Mouse (Mus musculus) G1E (cell line): ENCODE measurements at regions not wholly inside any gene's neighbourhood (a gene's known extent, or its start where the extent isn't known, plus 50 kb on each side); places are given as distances from the start of the nearest gene placed in this dataset.

Source experiments
- ATAC-seq: 2 replicates; pipeline ENCODE4 v1.8.0; 2016; ENCODE audit warnings: mild to moderate bottlenecking; ENCODE audit not compliant: insufficient number of reproducible peaks, poor library complexity, low FRiP score, severe bottlenecking; ENCODE audit errors: extremely low read depth
- DNase-seq: peaks from one replicate; pipeline ENCODE4 v3.0.0; 2012; ENCODE audit warnings: low spot score
- H3K27me3 ChIP-seq: 2 replicates; pipeline ENCODE4 v1.6.1; 2012; ENCODE audit warnings: mild to moderate bottlenecking, low read length, inconsistent platforms; ENCODE audit not compliant: insufficient read depth
- H3K36me3 ChIP-seq: replicated peaks from 2 replicates; pipeline ENCODE3; 2012; ENCODE audit warnings: mild to moderate bottlenecking, inconsistent platforms
- H3K4me1 ChIP-seq: 2 replicates; pipeline ENCODE4 v1.6.1; 2012; ENCODE audit warnings: low read depth, low read length, inconsistent platforms, mixed read lengths; ENCODE audit not compliant: insufficient read depth
- H3K4me3 ChIP-seq: 2 replicates; pipeline ENCODE4 v1.5.1; 2012; ENCODE audit warnings: low read depth, mild to moderate bottlenecking, inconsistent platforms, low read length, moderate library complexity, mixed read lengths
- H3K9me3 ChIP-seq: replicated peaks from 2 replicates; pipeline ENCODE4 v1.6.1; 2012; ENCODE audit warnings: inconsistent platforms
- CTCF ChIP-seq: IDR thresholded peaks from 2 replicates; pipeline ENCODE4 v1.5.1; 2012; ENCODE audit warnings: low read depth, low read length, inconsistent platforms, mixed read lengths
- GATA1 ChIP-seq: IDR thresholded peaks from 2 replicates; pipeline ENCODE4 v1.6.1; 2012; ENCODE audit warnings: borderline replicate concordance, low read length, inconsistent platforms, mixed read lengths
- GATA2 ChIP-seq: IDR thresholded peaks from 2 replicates; pipeline ENCODE4 v1.6.1; 2012; ENCODE audit warnings: low read depth, low read length, inconsistent platforms, borderline replicate concordance
- POLR2AphosphoS5 ChIP-seq: IDR thresholded peaks from 2 replicates; pipeline ENCODE4 v1.6.1; 2012; ENCODE audit warnings: low read depth, low read length, inconsistent platforms; ENCODE audit not compliant: insufficient replicate concordance
- TAL1 ChIP-seq: conservative IDR thresholded peaks from 2 replicates; pipeline ENCODE4 v1.6.1; 2012; ENCODE audit warnings: low read depth, low read length, inconsistent platforms, mixed read lengths

DNA sequence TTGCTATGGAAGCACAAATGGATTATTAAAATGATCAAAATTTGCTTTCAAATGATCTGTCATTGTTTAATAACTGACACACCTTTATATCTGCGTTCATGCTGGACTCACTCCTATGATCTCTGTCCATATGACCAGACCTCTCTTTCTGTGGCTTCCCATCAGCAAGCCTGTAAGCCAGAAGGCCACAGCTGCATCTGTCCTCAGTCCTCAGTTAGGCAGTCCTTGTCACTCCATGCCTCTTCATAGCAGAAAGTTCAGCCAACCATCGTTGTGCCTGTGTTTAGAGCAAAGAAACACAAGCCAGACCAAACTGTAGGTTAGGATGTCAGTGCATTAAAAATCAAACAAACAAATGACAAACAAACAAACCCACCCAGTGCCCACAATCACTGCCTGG lies 107.2 kb upstream of the Tsc22d1 start:
- Histone ChIP-seq H3K36me3 (no peaks in the 10 kb centered on the region), H3K4me1 (no peaks in the 10 kb centered on the region), H3K9me3 (peaks cover 13% of the 10 kb centered on the region; the same call in 1 of the 2 replicates), H3K4me3 (no peak overlapping the region), H3K27me3 (no peaks in the 10 kb centered on the region)
- DNase-seq (no peak), ATAC-seq (no peak)
- TF ChIP-seq POLR2AphosphoS5 (no peak), GATA2 (no peak), GATA1 (no peak), TAL1 (no peak), CTCF (no peak)

DNA sequence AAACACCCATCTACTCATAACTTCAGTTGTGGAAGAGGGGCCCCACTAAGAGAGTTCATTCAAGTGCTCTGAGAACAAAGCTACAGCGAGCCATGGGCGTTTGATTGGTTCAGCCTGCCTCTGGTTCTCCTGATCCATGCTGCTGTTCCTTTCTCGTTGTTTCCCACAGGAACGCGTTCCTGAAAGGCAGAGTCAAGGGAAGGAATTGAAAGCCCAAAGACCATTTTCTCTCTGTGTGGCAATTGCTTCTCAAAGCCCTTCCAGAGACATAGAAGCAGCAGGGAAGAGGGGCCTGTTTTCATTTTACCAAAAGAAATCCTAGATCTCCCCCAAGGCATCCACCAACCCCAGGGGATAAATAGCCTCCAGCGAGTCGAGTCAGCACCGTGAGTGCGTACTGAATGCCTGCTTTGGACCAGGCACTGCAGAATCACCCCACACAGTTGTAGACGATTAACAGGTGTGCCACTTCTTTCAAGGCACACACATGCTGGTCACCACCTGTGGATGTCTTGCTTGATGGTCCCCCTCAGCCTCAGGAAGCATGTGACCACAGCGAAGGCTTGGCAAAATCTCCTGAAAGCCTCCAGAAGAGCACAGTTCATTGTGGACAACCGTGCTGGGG lies 106.5 kb upstream of the Tsc22d1 start:
- DNase-seq, result no peak
- Histone ChIP-seq H3K4me1 (no peaks in the 10 kb centered on the region), H3K4me3 (no peak overlapping the region), H3K36me3 (no peaks in the 10 kb centered on the region), H3K9me3 (peaks cover 16% of the 10 kb centered on the region; the same call in 1 of the 2 replicates), H3K27me3 (no peaks in the 10 kb centered on the region)
- no peak for ATAC-seq
- TF ChIP-seq TAL1, result no peak
- no peak for TF ChIP-seq CTCF
- TF ChIP-seq GATA1, result no peak
- TF ChIP-seq GATA2, result no peak

DNA sequence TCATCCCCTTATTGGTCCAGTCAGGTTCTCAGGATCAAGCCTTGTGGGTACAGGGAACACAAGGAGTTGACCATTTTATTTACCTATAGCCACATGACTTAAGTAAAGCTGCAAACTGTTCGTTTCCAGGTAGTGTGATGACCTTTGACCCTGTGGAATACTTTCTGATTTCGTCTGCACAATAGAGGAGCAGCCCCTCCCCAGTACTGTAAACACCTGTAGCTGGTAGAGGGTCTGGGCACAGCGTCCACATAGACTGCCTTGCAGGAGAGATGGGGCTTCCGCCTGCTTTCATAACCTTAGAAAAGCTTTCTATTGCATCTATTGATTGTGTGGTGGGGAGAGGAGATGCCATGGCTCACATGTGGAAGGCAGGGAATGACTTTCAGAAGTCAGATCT lies 105.2 kb upstream of the Tsc22d1 start:
- peaks cover 18% of the 10 kb centered on the region; the same call in 1 of the 2 replicates for H3K9me3 ChIP-seq
- no peak for TF ChIP-seq GATA2
- TF ChIP-seq GATA1, result no peak
- no peak for TF ChIP-seq CTCF
- no peak for TF ChIP-seq POLR2AphosphoS5
- TF ChIP-seq TAL1, result no peak

DNA sequence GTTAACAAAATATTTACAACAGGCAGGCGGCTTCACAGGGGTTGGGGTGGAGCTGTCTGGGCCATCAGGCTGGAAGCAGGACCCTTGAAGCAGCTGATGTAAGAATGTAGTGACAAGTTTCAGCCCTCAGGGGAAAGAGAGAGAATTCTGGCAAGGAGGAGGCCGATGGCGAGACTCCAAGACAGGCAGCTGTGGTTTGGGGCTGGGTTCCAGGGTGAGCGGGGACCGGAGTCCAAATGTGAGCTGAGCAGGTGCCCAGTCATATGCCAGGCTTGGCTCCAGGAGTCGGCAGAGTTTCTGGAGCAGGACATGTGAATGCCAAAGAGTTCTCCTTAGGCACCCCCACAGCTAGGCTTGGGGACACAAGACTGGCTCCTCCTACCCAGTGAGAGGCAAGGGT lies 104.5 kb upstream of the Tsc22d1 start:
- Histone ChIP-seq H3K4me3 (no peak overlapping the region), H3K4me1 (no peaks in the 10 kb centered on the region), H3K27me3 (no peaks in the 10 kb centered on the region), H3K9me3 (peaks cover 18% of the 10 kb centered on the region; the same call in 1 of the 2 replicates), H3K36me3 (no peaks in the 10 kb centered on the region)
- no peak for TF ChIP-seq CTCF
- TF ChIP-seq GATA2, result no peak
- no peak for TF ChIP-seq TAL1
- TF ChIP-seq GATA1, result no peak
- TF ChIP-seq POLR2AphosphoS5, result no peak
- no peak for ATAC-seq
- DNase-seq, result no peak

More for the DNA sequence above, 105.2 kb upstream of the Tsc22d1 start:
- Histone ChIP-seq H3K36me3 (no peaks in the 10 kb centered on the region), H3K4me3 (no peak overlapping the region), H3K4me1 (no peaks in the 10 kb centered on the region), H3K27me3 (no peaks in the 10 kb centered on the region)
- ATAC-seq (no peak), DNase-seq (no peak)

DNA sequence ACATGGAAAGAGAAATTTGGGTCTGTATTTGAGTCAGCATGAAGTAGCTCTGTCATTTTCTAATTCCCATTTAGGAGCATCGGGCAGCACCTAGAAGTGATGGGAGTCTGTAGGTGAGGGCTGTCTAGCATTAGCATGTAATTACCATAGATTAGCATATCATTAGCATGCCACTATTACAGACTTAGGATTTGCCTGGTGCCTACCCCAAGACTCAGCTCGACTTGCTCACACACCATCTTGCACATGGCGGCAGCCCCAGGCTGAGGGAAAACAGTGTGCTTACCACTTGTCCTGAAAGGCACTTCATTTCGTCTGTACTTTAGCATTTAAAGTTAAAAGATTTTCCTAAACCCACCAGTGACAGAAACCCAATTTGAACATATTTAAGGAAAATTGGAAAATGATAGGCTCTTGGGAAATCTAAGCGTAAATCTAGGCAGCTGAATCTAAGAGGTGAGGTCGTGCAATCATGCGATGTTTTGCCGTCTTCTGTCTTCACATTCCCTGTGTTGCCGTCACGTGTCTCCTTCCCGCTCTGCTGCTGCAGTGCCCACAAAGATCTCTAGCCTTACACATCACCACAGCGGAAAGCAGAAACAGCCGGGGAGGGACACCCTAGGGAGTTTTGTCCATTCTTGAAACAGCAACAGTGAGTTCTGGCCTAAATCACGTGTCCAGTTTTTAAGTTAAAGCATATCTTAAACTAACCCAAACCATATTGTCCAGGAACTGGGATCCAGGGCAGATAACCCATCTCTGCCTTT lies 101.2 kb upstream of the Tsc22d1 start:
- no peaks in the 10 kb centered on the region for H3K36me3 ChIP-seq
- peaks cover 18% of the 10 kb centered on the region; the same call in 1 of the 2 replicates for H3K9me3 ChIP-seq
- no peak overlapping the region for H3K4me3 ChIP-seq
- DNase-seq (no peak), ATAC-seq (no peak)
- H3K4me1 ChIP-seq, result no peaks in the 10 kb centered on the region
- TF ChIP-seq GATA1, result no peak
- no peak for TF ChIP-seq POLR2AphosphoS5
- TF ChIP-seq GATA2, result no peak
- no peak for TF ChIP-seq TAL1
- no peak for TF ChIP-seq CTCF
- H3K27me3 ChIP-seq, result no peaks in the 10 kb centered on the region

DNA sequence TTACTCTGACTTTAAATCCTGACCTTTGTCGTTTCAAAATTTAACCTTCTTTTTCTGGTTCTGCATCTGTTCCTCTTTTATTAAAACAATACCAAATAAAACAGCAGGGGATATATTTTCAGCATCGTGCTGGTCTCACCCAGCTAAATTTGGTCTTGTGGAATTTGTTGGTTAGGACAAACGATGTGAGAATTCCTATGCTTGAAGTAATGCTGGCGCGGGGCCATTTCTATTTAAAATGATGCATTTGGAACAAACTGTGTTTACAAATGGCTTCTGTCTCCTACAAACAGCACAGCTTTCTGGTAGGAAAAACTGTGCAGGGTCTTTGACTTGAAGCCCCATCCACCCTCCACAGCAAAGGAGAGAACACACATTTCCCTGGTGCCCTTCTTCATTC lies 96.3 kb upstream of the Tsc22d1 start:
- Histone ChIP-seq H3K9me3 (peaks cover 3% of the 10 kb centered on the region; the same call in 1 of the 2 replicates), H3K4me1 (no peaks in the 10 kb centered on the region), H3K4me3 (no peak overlapping the region), H3K36me3 (no peaks in the 10 kb centered on the region), H3K27me3 (no peaks in the 10 kb centered on the region)
- TF ChIP-seq GATA2, result no peak
- TF ChIP-seq POLR2AphosphoS5, result no peak
- TF ChIP-seq CTCF, result no peak
- no peak for TF ChIP-seq GATA1
- TF ChIP-seq TAL1, result no peak
- DNase-seq, result no peak
- ATAC-seq, result no peak
